Mouse (Mus musculus): ENCODE data around the gene Arrb1. TPM values are rescaled to one million over a fixed set of nuclear protein-coding genes. Genes with fewer than 3 reads are reported as not detected.

Arrb1 gene
- polyA plus RNA-seq, 1 experiment from 2014 or later, result 13.5 TPM

- H3K36me3 ChIP-seq, result no peaks in the 10 kb centered on the region
- ATAC-seq (ENCODE audit: insufficient read depth, low FRiP score, low read depth), result no peak
- H3K4me3 ChIP-seq (replicated peaks), result no peak overlapping the region
- H3K9me3 ChIP-seq, result no peaks in the 10 kb centered on the region
- no peak overlapping the region for H3K9ac ChIP-seq
- no peaks in the 10 kb centered on the region for H3K27me3 ChIP-seq (replicated peaks)
- no peak overlapping the region for H3K27ac ChIP-seq
- no peaks in the 10 kb centered on the region for H3K4me1 ChIP-seq
- WGBS, result 57% methylated on average over 2 of the region's 2 CpGs
- no peak overlapping the region for H3K4me2 ChIP-seq
Measured at GRCm38 (mm10) chr7:99607632-99608031, 72.4 kb downstream of the Arrb1 start.

DNA sequence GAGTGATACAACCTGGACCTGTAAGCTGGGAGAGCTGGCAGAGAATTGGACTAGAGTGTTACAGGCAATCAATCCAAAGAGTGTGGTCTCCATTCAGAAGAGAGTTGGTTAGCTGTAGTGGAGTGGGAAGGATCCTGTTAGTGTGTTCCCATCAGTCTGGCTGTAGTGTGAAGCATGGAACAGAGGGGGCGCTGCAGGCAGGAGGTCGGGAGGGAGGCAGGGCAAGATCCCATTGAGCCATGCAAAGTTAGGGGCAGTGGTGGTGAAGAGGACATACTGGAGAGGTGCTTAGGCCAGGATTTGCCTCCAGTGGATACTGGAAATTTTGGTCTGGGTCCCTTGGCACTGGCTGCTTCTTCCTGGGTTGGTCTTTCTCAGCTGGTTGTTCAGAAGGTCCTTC is 83.0 kb downstream of the Arrb1 start:
- no peak for ATAC-seq (ENCODE audit: insufficient read depth, low FRiP score, low read depth)
- WGBS, result 71% methylated on average over 2 of the region's 2 CpGs
- no peaks in the 10 kb centered on the region for H3K9me3 ChIP-seq
- peaks cover 10% of the 10 kb centered on the region for H3K27me3 ChIP-seq (replicated peaks)
- H3K4me1 ChIP-seq, result no peaks in the 10 kb centered on the region
- H3K4me2 ChIP-seq, result no peak overlapping the region
- no peak overlapping the region for H3K27ac ChIP-seq
- H3K4me3 ChIP-seq (replicated peaks), result no peak overlapping the region
- H3K9ac ChIP-seq, result no peak overlapping the region
- H3K36me3 ChIP-seq, result no peaks in the 10 kb centered on the region

- Histone ChIP-seq H3K9ac (no peak overlapping the region), H3K27ac (no peak overlapping the region), H3K36me3 (no peaks in the 10 kb centered on the region), H3K4me1 (no peaks in the 10 kb centered on the region), H3K4me2 (no peak overlapping the region), H3K4me3 (replicated peaks) (no peak overlapping the region), H3K27me3 (replicated peaks) (peaks cover 14% of the 10 kb centered on the region), H3K9me3 (no peaks in the 10 kb centered on the region)
- ATAC-seq (ENCODE audit: insufficient read depth, low FRiP score, low read depth), result no peak
- 6% methylated on average over 3 of the region's 3 CpGs for WGBS
Measured at GRCm38 (mm10) chr7:99618860-99619259, 83.6 kb downstream of the Arrb1 start.

DNA sequence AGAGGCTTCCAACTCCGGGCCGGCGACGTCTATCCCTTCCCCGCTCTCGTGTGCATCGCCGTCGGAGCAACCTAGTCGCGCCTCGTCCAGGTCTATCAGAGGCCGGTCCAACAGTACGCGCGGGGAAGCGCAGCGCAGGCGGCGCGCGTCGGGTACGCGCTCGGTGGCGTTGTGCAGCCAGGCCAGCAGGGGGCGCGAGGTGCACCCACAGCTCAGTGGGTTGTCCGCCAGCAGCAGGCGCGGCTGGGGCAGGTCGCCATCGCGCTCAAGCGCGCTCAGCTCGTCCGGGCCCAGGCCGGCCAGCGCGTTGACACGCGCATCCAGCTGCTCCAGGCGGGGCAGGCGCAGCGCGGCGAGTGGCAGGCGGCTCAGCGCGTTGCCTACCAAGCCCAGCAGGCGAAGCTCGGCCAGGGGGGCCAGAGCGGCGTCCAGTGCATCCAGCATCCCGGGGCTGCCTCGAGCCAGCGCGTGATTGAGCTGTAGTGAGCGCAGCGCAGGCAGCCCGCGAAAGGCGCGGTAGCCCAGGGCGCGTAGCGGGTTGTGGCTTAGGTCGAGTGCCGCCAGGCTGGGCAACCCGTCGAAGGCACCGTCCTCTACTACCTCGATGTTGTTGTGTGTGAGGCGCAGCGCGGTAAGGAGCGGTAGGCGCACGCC is 90.6 kb downstream of the Arrb1 start:
- peak; percentile 66 for ATAC-seq (ENCODE audit: insufficient read depth, low FRiP score, low read depth)
- WGBS, result under 1% methylated on average over 81 of the region's 81 CpGs
- H3K4me2 ChIP-seq, result peak overlapping the region; percentile 99
- no peaks in the 10 kb centered on the region for H3K9me3 ChIP-seq
- H3K36me3 ChIP-seq, result no peaks in the 10 kb centered on the region
- peak overlapping the region; percentile 8; the same call in 1 of the 2 replicates for H3K9ac ChIP-seq
- H3K27ac ChIP-seq, result no peak overlapping the region
- peak overlapping the region; percentile 51 for H3K4me3 ChIP-seq (replicated peaks)
- peaks cover 20% of the 10 kb centered on the region for H3K4me1 ChIP-seq
- peaks cover 65% of the 10 kb centered on the region for H3K27me3 ChIP-seq (replicated peaks)

DNA sequence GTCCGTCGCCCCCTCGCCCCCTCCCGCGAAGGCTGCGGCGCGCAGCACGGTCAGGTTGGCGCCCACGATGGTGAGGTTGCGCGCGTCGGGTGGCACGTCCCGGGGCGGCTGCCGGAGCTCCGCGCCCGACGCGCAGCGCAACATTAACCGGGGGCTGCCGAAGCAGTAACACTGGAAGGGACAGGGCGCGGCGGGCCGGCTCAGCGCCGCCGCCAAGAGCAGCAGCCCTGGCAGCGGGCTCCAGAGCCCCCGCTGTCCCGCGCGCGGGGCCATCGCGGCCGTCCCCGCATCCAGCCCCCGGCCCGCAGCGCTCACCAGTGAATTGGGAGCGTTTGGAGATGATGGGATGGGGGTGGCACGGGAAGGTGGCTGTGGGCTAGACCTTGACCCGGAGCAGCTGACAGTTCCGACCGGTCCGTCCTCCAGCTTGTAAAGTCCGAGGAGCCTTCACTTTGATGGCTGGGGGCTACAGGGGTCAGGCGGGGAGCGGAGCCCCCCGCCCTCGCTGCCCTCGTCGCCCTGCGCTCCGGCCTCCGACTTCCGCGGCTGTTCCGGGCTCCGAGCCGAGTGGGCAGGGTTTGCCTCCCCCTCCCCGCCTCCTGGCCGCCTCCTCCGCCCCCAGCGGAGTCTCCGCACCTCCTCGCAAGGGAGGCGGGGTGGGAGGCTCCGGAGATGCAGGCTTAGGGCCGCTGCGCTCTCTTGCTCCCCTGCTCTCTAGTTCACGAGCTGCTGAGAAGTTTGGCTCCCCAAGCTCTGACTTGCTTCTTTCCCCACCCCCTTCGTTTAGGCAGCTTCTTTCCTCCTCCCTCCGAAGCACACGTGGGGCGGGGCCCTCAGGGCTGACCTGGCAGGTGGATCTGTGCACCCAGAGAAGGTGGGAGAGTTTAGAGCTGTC is 91.4 kb downstream of the Arrb1 start, which contains the start of gene Tpbgl:
Gene Tpbgl, minus strand, starts transcription at position 728 of the 895 bp plus-strand sequence.
- H3K27ac ChIP-seq, result no peak within 1 kb of the TSS
- no peaks in the 10 kb centered on the region for H3K9me3 ChIP-seq
- H3K27me3 ChIP-seq (replicated peaks), result peaks cover 68% of the 10 kb centered on the region
- under 1% methylated on average over 82 of the region's 83 CpGs for WGBS
- H3K4me2 ChIP-seq, result peak within 1 kb of the TSS; percentile 99
- no peaks in the 10 kb centered on the region for H3K36me3 ChIP-seq
- peak within 1 kb of the TSS; percentile 51 for H3K4me3 ChIP-seq (replicated peaks)
- peak within 1 kb of the TSS; percentile 8 for H3K9ac ChIP-seq
- peak; percentile 47; the same call in 1 of the 2 replicates for ATAC-seq (ENCODE audit: insufficient read depth, low FRiP score, low read depth)
- H3K4me1 ChIP-seq, result peaks cover 20% of the 10 kb centered on the region

GRCm38 (mm10) chr7:99627366-99627765 is 92.1 kb downstream of the Arrb1 start:
- H3K9ac ChIP-seq, result no peak overlapping the region
- peaks cover 20% of the 10 kb centered on the region for H3K4me1 ChIP-seq
- H3K27ac ChIP-seq, result no peak overlapping the region
- no peaks in the 10 kb centered on the region for H3K9me3 ChIP-seq
- ATAC-seq (ENCODE audit: insufficient read depth, low FRiP score, low read depth), result no peak
- peak overlapping the region; percentile 99 for H3K4me2 ChIP-seq
- 4% methylated on average over 7 of the region's 7 CpGs for WGBS
- peak overlapping the region; percentile 51; the same call in 1 of the 2 replicates for H3K4me3 ChIP-seq (replicated peaks)
- no peaks in the 10 kb centered on the region for H3K36me3 ChIP-seq
- H3K27me3 ChIP-seq (replicated peaks), result peaks cover 69% of the 10 kb centered on the region

GRCm38 (mm10) chr7:99632286-99632685 is 97.0 kb downstream of the Arrb1 start:
- Histone ChIP-seq H3K36me3 (no peaks in the 10 kb centered on the region), H3K4me2 (no peak overlapping the region), H3K27ac (no peak overlapping the region), H3K27me3 (replicated peaks) (peaks cover 28% of the 10 kb centered on the region), H3K4me3 (replicated peaks) (no peak overlapping the region), H3K4me1 (peaks cover 2% of the 10 kb centered on the region; the same call in 1 of the 2 replicates), H3K9me3 (no peaks in the 10 kb centered on the region), H3K9ac (no peak overlapping the region)
- no peak for ATAC-seq (ENCODE audit: insufficient read depth, low FRiP score, low read depth)
- WGBS, result 12% methylated on average over 6 of the region's 6 CpGs

DNA sequence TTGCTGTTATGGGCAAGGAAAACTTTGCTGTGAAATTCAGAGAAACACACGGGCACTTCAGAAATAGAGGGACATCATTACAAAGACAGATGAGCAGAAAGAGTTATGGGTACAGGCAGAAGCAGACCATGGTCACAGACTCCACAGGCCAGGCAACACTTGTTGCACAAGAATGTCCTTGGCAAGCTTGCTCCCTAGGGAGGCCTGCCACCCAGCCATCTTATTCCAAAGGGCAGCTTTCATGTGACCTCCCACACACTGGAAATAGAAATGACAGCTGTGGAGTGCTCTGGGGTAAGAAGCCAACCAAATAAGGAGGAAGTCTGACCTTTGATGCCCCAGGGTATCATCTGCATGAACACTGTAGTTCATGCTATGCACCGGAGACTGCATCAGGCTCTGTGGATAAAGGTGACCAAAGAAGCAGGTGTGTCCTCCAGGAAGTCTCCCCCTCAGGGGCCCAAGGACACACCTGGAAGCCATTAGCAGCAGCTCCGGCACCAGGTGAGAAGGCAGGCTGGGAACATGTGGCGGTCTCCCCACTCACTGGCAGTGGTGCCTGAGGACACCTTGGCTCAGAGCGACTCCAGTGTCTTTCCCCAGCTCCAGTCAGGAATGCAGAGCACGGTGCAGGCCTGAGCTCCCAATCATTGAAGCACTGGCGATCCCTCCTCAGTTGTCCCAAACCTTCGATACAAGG is 98.8 kb downstream of the Arrb1 start:
- H3K9ac ChIP-seq, result no peak overlapping the region
- H3K4me3 ChIP-seq (replicated peaks), result no peak overlapping the region
- no peak overlapping the region for H3K4me2 ChIP-seq
- H3K27me3 ChIP-seq (replicated peaks), result peaks cover 13% of the 10 kb centered on the region
- 67% methylated on average over 8 of the region's 8 CpGs for WGBS
- H3K9me3 ChIP-seq, result no peaks in the 10 kb centered on the region
- no peaks in the 10 kb centered on the region for H3K4me1 ChIP-seq
- ATAC-seq (ENCODE audit: insufficient read depth, low FRiP score, low read depth), result no peak
- H3K27ac ChIP-seq, result no peak overlapping the region
- H3K36me3 ChIP-seq, result no peaks in the 10 kb centered on the region

DNA sequence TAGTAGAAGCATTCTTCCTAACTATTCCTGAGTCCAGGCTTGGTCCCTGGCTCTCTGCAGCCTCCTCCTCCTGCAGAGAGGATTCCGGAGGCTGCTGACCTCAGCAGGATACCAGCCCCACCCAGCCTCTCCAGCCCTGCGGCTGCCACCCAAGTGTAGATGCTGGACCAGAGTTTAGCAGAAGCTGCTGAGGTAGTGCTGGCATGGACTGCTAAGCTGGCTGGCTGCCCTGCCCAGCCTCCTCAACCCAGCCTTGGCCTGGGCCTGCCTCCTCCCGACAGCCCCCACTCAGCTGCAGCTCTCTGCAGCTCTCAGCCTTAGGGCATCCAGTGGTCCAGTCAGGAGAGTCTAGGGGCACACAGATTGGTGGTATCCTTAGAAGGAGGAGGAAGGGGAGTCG is 106.0 kb downstream of the Arrb1 start:
- Histone ChIP-seq H3K36me3 (no peaks in the 10 kb centered on the region), H3K4me3 (replicated peaks) (no peak overlapping the region), H3K4me2 (no peak overlapping the region), H3K9ac (no peak overlapping the region), H3K27me3 (replicated peaks) (no peaks in the 10 kb centered on the region), H3K9me3 (no peaks in the 10 kb centered on the region), H3K27ac (no peak overlapping the region), H3K4me1 (no peaks in the 10 kb centered on the region)
- peak; percentile 47; the same call in 1 of the 2 replicates for ATAC-seq (ENCODE audit: insufficient read depth, low FRiP score, low read depth)
- 49% methylated on average over 4 of the region's 4 CpGs for WGBS

DNA sequence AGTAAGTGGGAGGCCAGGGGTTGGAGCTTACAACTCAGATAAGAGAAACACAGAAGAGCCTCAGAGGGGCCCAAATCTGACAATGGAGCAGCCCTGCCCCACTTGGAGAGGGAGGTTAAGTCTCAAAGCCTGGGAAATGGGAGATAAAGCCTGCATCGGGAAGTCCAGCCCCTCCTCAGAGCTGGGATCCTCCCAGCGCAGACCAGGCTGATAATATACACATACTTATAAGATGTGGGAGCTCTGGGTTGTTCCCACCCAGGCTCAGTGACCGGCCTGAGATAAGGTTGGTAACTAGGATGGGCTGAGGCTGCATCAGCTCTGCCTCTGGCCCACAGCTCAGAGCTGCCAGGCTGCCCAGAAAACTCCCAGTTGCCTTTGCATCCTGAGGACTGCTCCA is 106.8 kb downstream of the Arrb1 start:
- peak; percentile 66; the same call in 1 of the 2 replicates for ATAC-seq (ENCODE audit: insufficient read depth, low FRiP score, low read depth)
- Histone ChIP-seq H3K9ac (no peak overlapping the region), H3K27ac (no peak overlapping the region), H3K36me3 (no peaks in the 10 kb centered on the region), H3K4me2 (no peak overlapping the region), H3K4me1 (no peaks in the 10 kb centered on the region), H3K27me3 (replicated peaks) (no peaks in the 10 kb centered on the region), H3K9me3 (no peaks in the 10 kb centered on the region), H3K4me3 (replicated peaks) (no peak overlapping the region)
- 21% methylated on average over 3 of the region's 3 CpGs for WGBS

DNA sequence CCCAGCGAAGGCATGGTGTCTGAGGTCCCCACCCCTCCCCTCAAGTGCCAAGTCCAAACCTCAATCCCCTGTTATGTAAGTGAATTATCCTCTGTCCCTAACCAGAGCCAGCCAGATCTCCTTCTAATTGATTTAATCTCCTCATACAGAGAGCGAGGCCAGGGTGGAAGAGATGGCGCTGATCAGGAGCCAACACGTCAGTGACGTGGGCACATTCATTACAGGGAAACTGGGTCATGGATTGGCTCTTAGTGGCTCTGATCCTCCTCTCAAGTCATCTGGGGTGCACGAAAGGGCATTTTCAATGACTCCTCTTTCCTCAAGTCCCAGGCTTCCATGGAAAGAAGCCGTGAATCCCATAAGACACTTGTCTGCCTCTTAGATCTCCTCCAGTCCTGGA is 109.4 kb downstream of the Arrb1 start:
- no peak for ATAC-seq (ENCODE audit: insufficient read depth, low FRiP score, low read depth)
- WGBS, result 73% methylated on average over 7 of the region's 7 CpGs
- no peaks in the 10 kb centered on the region for H3K27me3 ChIP-seq (replicated peaks)

More for the DNA sequence above, 109.4 kb downstream of the Arrb1 start:
- no peaks in the 10 kb centered on the region for H3K36me3 ChIP-seq
- no peak overlapping the region for H3K4me3 ChIP-seq (replicated peaks)
- H3K9me3 ChIP-seq, result no peaks in the 10 kb centered on the region
- H3K4me2 ChIP-seq, result no peak overlapping the region
- no peak overlapping the region for H3K9ac ChIP-seq
- no peak overlapping the region for H3K27ac ChIP-seq
- no peaks in the 10 kb centered on the region for H3K4me1 ChIP-seq
